Mouse (Mus musculus) kidney, adult 2 months (tissue): ENCODE measurements around the gene Ctnnb1.

Source experiments
- CTCF ChIP-seq: fragments of 200-500 bp; conservative IDR thresholded peaks from 2 replicates; pipeline ENCODE4 v1.5.1; 2011; ENCODE audit warnings: low read depth, mild to moderate bottlenecking, control low read depth, low read length, moderate library complexity, mixed read lengths; ENCODE audit not compliant: insufficient read depth, insufficient read length
- POLR2A ChIP-seq: fragments of 200-500 bp; IDR thresholded peaks from one replicate; pipeline ENCODE4 v1.6.1; 2011; ENCODE audit warnings: low read depth, low read length, control low read depth

GRCm38 (mm10) chr9:120961969-120962700 lies 33.1 kb downstream of the Ctnnb1 start:
- TF ChIP-seq CTCF (no peak), POLR2A (no peak)
